Mouse (Mus musculus) Patski (cell line): Measurements from ENCODE around the gene Tmem121. TPM values are rescaled to one million over a fixed set of nuclear protein-coding genes. Genes with fewer than 3 reads are reported as not detected.

Experiments used
- ATAC-seq: fragments of 100-300 bp; one replicate; pipeline ENCODE4 v1.8.0; 2021
- CTCF ChIA-PET: fragments of 350-600 bp; sonication (Branson Sonifier 250); formaldehyde crosslinking; loops from one replicate; lab custom pipeline; 2022; ENCODE audit warnings: inconsistent platforms; lab: Charles Lee
- POLR2A ChIA-PET: fragments of 350-600 bp; sonication (Branson Sonifier 250); formaldehyde crosslinking; loops from one replicate; lab custom pipeline; 2022; ENCODE audit warnings: antibody characterized with exemption, inconsistent platforms; lab: Charles Lee
- DNase-seq: peaks from one replicate; pipeline ENCODE4 v3.0.0-alpha.2; 2011; ENCODE audit warnings: low read depth, low spot score
- H3K27me3 ChIP-seq: fragments of 371-371 bp; one replicate; pipeline ENCODE4 v1.5.1; 2021
- CTCF ChIP-seq: fragments of 100-300 bp; IDR thresholded peaks from one replicate; pipeline ENCODE4 v1.5.1; 2021
- in situ Hi-C: fragments of 300-500 bp; cut with MboI; formaldehyde crosslinking; loops from 3 replicates; pipeline ENCODE4 v1.11.1; 2018; ENCODE audit warnings: low pct_unique_long_range_greater_than_20kb, mixed read lengths
- polyA plus RNA-seq: library from polyadenylated mRNA; unstranded; gene quantifications from one replicate; pipeline ENCODE4 v1.2.3, GENCODE M21; 2021

The Tmem121 gene
- polyA plus RNA-seq = 12.3 TPM

GRCm38 (mm10) chr12:113185442-113186291 is at the start of gene Tmem121:
Gene Tmem121 (plus strand): TSS chr12:113185930.
- no peak for DNase-seq
- in situ Hi-C loops = no loop called here
- peak; percentile 48 for ATAC-seq
- no peaks in the 10 kb centered on the region for H3K27me3 ChIP-seq
- no peak for TF ChIP-seq CTCF
- POLR2A ChIA-PET = no interaction called here
- CTCF ChIA-PET = interaction anchor here (1.3 kb wide), 1 partner anchor 24 kb away, joined by 4 read pairs; no protein-coding TSS in a partner anchor

DNA sequence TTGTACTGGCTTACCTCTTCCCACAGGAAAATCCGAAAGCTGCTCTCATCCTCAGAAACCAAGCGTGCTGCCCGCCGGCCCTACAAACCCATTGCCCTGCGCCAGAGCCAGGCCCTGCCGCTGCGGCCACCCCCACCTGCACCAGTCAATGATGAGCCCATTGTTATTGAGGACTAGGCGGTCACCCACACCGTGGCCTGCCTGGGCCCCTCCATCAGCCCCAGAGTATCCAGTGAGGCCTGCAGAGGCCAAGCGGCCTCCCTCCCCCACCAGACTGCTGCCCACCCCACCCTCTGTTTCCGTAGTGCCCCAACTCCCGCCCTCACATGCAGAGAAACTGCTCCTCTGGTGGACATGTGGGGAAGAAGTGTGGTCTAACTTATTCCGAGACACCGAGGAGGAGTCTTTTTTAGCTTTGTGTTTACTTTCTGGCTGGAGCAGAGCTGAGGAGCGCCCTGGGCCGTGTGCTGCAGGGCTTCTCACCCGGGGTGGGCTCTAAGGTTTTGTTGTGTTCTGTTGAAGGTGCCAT is 49.2 kb upstream of the Tmem121 start:
- POLR2A ChIA-PET = no interaction called here

DNA sequence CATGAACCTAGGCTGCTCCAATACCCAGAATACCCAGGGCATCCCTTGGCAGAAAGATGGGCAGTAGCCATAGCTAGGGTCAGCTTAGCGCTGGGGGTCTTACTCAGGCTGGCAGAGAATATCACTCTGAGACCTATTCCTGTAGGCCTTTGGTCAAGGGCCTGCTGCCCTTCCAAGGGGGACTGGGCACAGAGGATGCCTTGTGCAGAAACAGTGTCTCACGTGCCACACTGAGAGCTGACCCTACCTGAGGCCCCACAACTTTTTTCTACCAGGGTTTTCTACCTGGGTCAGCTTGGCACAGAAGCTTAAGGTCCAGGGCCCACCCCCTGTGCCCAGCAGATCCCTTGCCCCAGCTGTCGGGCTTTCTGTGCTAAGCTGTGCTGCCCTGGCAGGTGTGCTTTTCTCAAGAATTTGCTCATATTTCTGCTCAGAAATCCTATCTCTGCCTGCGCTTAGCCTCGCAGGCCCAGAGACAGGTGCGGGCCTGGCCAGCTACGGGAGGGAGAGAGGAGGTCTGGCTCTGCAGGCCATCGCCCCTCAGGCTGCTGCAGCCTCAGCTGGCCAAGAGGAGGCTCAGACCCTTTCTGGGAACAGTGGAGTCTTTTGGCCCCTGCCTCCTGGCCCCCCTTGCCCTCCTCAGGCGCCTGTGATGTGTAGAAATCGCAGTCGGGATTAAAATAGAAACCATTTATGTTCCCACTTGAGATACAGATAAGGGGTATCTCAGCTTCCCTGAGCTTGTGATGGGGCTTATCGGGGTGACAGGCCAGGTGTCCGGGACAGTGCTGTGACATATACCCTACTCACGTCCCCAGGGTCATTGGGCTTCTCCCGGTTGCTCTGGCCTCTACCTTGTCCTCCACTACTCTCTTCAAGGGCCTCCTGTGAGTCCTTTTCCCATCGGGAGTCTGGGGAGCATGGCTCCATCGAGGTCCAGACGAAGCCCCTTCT is 48.2 kb upstream of the Tmem121 start:
- CTCF ChIA-PET = interaction anchor here (1.0 to 1.6 kb wide), 2 partner anchors 13 to 18 kb away, joined by 3 to 4 read pairs; no protein-coding TSS in a partner anchor
- TF ChIP-seq CTCF = no peak
- no peak for DNase-seq
- in situ Hi-C loops = no loop called here
- no peaks in the 10 kb centered on the region for H3K27me3 ChIP-seq
- ATAC-seq = no peak
- POLR2A ChIA-PET = interaction anchor here (1.6 to 1.9 kb wide), 2 partner anchors 9 to 31 kb away, joined by 5 read pairs; no protein-coding TSS in a partner anchor

More for the DNA sequence above, 49.2 kb upstream of the Tmem121 start:
- ATAC-seq = no peak
- no peaks in the 10 kb centered on the region for H3K27me3 ChIP-seq
- in situ Hi-C loops = no loop called here
- CTCF ChIA-PET = interaction anchor here (1.6 kb wide), 1 partner anchor 12 kb away, joined by 4 read pairs; no protein-coding TSS in a partner anchor
- TF ChIP-seq CTCF = no peak
- no peak for DNase-seq

DNA sequence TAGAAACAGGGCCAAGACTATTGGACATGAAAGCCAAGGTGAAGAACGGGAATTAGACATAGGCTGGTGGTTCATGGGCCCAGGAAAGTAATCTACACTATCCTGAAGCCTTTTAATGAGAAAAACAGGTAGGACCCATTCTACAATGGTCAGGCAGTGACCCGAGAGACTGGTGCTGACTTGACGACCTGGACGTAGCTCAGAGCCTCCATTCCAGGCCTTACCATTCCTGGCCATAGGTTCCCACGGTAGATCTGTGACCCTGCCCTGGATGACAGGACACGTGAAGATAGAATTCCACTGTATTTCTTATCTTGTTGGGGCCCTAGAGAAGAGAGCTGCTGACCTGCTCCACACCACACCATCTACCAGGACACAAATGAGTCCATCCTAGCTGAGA is 47.4 kb upstream of the Tmem121 start:
- ChIA-PET POLR2A (interaction anchor here (1.6 to 1.9 kb wide), 2 partner anchors 10 to 32 kb away, joined by 5 read pairs; no protein-coding TSS in a partner anchor), CTCF (interaction anchor here (1.0 to 1.2 kb wide), 2 partner anchors 17 to 133 kb away, joined by 3 read pairs; no protein-coding TSS in a partner anchor)
- ATAC-seq = no peak
- no peak for TF ChIP-seq CTCF
- DNase-seq = no peak
- no peaks in the 10 kb centered on the region for H3K27me3 ChIP-seq
- in situ Hi-C loops = no loop called here

DNA sequence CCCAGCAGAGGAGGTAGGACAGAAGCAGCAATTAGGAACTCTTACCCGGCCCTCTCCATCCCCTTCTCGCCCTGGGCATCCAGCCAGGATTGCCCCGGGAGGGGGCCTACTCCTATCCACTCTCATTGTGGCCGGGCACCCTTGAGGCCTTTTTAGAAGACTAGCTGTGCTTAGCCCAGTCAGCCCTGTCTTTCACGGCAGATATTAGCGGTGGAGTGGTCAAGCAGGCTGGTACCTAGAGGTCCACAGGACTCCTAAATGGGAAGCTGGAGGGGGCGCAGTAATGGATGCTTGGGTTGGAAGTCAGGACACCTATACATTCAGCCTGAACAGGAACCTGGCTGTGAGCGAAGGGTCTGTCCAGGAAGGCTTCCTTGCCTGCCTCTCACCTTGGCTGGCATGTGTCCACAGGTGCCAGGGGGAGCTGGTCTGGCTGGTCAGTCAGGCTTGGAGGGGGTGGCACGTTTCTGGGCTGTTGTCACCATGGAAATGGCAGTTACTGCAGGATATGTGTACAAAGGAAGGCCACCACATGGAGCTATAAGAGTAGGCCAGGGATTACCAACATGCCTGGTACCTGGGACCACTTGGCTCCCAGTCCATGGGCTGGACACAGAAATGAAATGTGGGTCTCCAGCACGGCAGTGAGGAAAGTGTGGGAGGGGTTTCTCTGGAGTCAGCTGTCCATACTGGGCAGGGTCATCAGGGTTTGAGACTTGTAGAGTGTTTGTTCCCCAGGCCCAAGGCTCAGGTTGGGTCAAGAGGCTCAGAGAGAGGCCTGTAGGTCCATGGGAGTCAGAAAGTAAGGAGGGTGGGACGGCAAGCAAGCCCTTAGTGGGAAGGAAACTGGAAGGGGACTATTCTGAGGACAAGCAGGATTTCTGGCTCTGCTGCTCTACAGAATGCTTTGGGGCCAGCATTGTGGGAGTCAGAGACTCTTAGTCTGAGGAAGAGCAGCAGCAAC is 46.5 kb upstream of the Tmem121 start:
- ATAC-seq (peak; percentile 0), DNase-seq (no peak)
- ChIA-PET CTCF (interaction anchor here (1.0 to 1.2 kb wide), 2 partner anchors 16 to 134 kb away, joined by 3 read pairs; no protein-coding TSS in a partner anchor), POLR2A (interaction anchor here (1.9 kb wide), 1 partner anchor 11 kb away, joined by 5 read pairs; no protein-coding TSS in a partner anchor)
- no peak for TF ChIP-seq CTCF
- H3K27me3 ChIP-seq = no peaks in the 10 kb centered on the region
- in situ Hi-C loops = no loop called here

DNA sequence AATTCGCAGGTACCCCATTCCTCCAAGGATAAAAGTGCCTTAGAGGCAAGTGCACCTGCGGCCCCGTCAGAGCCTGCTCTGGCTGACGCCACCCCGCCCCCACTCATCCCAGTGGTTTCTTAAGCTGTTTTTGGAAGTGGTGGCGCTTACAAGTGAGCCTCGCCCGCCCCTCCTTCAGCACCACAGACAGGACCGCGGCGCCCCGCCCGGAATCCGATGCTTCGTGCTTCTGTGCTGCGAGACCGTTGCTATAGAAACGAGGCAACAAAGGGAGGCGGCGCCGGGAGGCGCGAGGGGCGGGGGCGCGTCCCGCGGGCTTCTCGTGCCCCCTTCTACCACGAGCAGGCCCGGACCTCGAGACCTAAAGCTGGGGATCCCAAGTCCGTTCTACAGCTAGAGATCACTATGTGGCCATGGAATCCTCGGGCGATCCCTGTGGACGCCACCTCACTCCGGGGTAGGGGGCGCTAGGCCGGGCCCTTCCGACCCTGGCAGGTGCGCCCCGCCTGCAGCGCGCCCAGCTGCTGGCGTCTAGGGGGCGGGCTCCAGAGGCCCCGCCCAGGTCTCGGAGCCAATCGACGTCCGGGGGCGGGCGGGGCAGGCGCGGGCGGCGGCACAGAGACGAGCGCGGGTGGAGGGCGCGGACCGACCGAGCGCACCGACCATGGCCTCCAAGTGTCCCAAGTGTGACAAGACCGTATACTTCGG is 45.7 kb upstream of the Tmem121 start, which contains the start of gene Crip2:
Crip2 (plus strand) TSS at position 329 of the 708 bp plus-strand sequence.
- no peak for TF ChIP-seq CTCF
- ChIA-PET POLR2A (interaction anchor here (1.0 to 1.9 kb wide), 3 partner anchors 11 to 16 kb away, joined by 4 to 5 read pairs (median 4); partner anchors contain the start of gene Tedc1), CTCF (interaction anchor here (2.0 kb wide), 1 partner anchor 11 kb away, joined by 5 read pairs; no protein-coding TSS in a partner anchor)
- H3K27me3 ChIP-seq = no peaks in the 10 kb centered on the region
- ATAC-seq = peak; percentile 77
- in situ Hi-C loops = no loop called here
- no peak for DNase-seq

DNA sequence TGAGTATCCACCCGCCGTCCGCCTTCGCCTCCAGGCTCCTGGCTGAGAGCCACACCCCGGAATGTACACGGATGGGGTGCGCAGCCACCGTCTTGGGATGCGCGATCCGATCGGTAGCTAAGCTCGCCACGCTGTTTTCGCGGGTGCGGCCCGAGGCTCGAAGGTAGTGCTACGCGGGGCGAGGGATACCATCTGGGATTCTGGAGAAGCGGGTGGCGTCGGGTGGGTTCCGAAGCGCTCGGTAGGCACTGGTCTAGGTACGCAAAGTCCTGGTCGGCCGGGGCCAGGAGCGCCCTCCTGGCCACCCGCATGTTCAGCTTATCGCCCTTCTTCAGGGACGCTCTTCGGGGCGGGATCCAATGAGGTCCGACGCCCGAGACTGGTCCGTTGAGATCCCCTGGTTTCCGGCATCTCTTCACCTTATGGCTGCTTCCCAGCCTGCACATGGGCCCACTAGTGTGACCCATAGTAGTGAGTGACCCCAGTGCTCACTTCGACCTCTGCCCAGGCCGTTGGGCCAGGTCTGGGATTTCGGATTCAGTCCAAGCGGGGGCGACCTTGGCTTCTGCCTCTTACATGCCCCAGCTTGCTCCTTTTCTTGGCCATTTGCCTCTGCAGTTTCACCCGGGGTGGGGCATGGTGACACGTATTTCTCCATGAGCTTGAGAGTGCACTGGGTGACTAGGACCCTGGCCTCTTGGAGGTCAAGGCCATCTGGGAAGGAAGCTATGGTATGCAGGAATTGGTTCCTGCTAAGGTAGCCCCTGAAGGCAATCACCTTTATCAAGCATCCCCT is 44.9 kb upstream of the Tmem121 start:
- ChIA-PET CTCF (interaction anchor here (0.9 to 2.0 kb wide), 2 partner anchors 10 to 21 kb away, joined by 4 to 5 read pairs; no protein-coding TSS in a partner anchor), POLR2A (interaction anchor here (1.0 to 1.3 kb wide), 2 partner anchors 10 to 15 kb away, joined by 4 read pairs; partner anchors contain the start of gene Tedc1)
- no peak for DNase-seq
- ATAC-seq = peak; percentile 33
- H3K27me3 ChIP-seq = no peaks in the 10 kb centered on the region
- TF ChIP-seq CTCF = no peak
- in situ Hi-C loops = no loop called here
